Comparison of ENCODE assay signal across 16 mouse cellular contexts in genomic region chr11:94334386-94334968, GRCm38 (mm10). TPM values are rescaled to one million over a fixed set of nuclear protein-coding genes. Genes with fewer than 3 reads are reported as not detected.
DNase-seq lines count a peak whose midpoint lies in the region; TF ChIP-seq lines count a peak whose summit lies in the region.
"Had no signal": no experiment of that assay in that cellular context is flagged by ENCODE, and none has a peak within 500 bp of the region (broad histone marks: within the 10 kb centered on the region; RNA-seq: fewer than 3 reads in every experiment).

No protein-coding gene starts in this region.

- peaks cover 4 to 11% of the 10 kb centered on the region in 2 experiments; a peak in 3 of 4 replicates for H3K4me1 ChIP-seq in MEL (ENCODE audit: control insufficient read depth in 1 of 2, insufficient read depth in 2 of 2, low read length in 2 of 2)

- H3K4me3 ChIP-seq in gastrocnemius, adult 2 months: no peak overlapping the region
- H3K4me3 ChIP-seq in MEL (ENCODE audit: control insufficient read depth in 1 of 2, insufficient read depth in 1 of 2, low read depth in 2 of 2, low read length in 2 of 2): no peak overlapping the region
- H3K4me3 ChIP-seq: forebrain, embryonic 13.5 days; hindbrain, embryonic 10.5 days; midbrain, embryonic 13.5 days had no signal

- intact Hi-C loops in gastrocnemius, adult 2 months (cut with DNase I): loop anchor here (5.0 kb wide), 1 partner anchor 213 kb away; the partner anchor contains the start of gene Rsad1
- intact Hi-C loops in gastrocnemius, postnatal 36 days (cut with DNase I): no loop called here

- peak; percentile 64 to 74; a peak in 3 of 4 replicates for TF ChIP-seq EP300 in MEL (IDR thresholded peaks at IDR 0.05; ENCODE audit: low read depth in 1 of 2, low read length in 2 of 2)

- H3K36me3 ChIP-seq in MEL (ENCODE audit: control insufficient read depth in 1 of 2, insufficient read depth in 2 of 2, low read length in 2 of 2): peaks cover 4 to 14% of the 10 kb centered on the region in 2 experiments

- peak overlapping the region; percentile 35 for H3K27ac ChIP-seq in gastrocnemius, adult 2 months
- H3K27ac ChIP-seq in MEL (ENCODE audit: control insufficient read depth, low read depth, low read length): no peak overlapping the region
- H3K27ac ChIP-seq: forebrain, embryonic 13.5 days; hindbrain, embryonic 10.5 days; midbrain, embryonic 13.5 days had no signal

- no peak for DNase-seq in gastrocnemius, adult 2 months
- no peak for DNase-seq in gastrocnemius, postnatal 36 days
- DNase-seq in MEL (ENCODE audit: low read depth, low spot score): peak; percentile 50
- DNase-seq in liver: peak; percentile 88
- peak; percentile 54 to 75 for DNase-seq in spleen, postnatal 10 days (ENCODE audit: low spot score in 2 of 2)
- no peak for DNase-seq in cerebellum, adult 11-12 months
- no peak for DNase-seq in retina, postnatal 1 day
- no peak for DNase-seq in left cerebral cortex, adult 9 months (ENCODE audit: low spot score in 2 of 2)
- DNase-seq: kidney, adult 18-20 months; lung, postnatal 14 days had no signal

- H3K9ac ChIP-seq in MEL (ENCODE audit: control insufficient read depth, low read depth, low read length, poor library complexity, severe bottlenecking): no peak overlapping the region
- H3K9ac ChIP-seq: forebrain, embryonic 13.5 days; midbrain, embryonic 13.5 days had no signal

- TF ChIP-seq CTCF in gastrocnemius, adult 2 months (IDR thresholded peaks at IDR 0.05): no peak
- no peak for TF ChIP-seq CTCF in MEL (IDR thresholded peaks at IDR 0.05 in 2 of 3, conservative IDR thresholded peaks at IDR 0.05 in 1 of 3; ENCODE audit: control insufficient read depth in 1 of 3, insufficient read depth in 1 of 3, low read depth in 2 of 3, low read length in 3 of 3, poor library complexity in 1 of 3, severe bottlenecking in 1 of 3)

- no peak for TF ChIP-seq POLR2A in MEL (IDR thresholded peaks at IDR 0.05; ENCODE audit: control insufficient read depth in 1 of 2, insufficient read depth in 1 of 2, low read depth in 1 of 2, low read length in 2 of 2, poor library complexity in 1 of 2)

- H3K27me3 ChIP-seq in MEL (ENCODE audit: control insufficient read depth in 1 of 2, insufficient read depth in 2 of 2, low read length in 2 of 2): no peaks in the 10 kb centered on the region
- H3K27me3 ChIP-seq: forebrain, embryonic 13.5 days; midbrain, embryonic 13.5 days had no signal

- TF ChIP-seq RAD21 in MEL (IDR thresholded peaks at IDR 0.05; ENCODE audit: low read depth, low read length): no peak

- peaks cover 4% of the 10 kb centered on the region for H3K79me2 ChIP-seq in MEL (ENCODE audit: control insufficient read depth, insufficient read depth, low read length, poor library complexity)

- H3K9me3 ChIP-seq in MEL (replicated peaks; ENCODE audit: insufficient read depth, low read length): no peaks in the 10 kb centered on the region
- H3K9me3 ChIP-seq: forebrain, embryonic 13.5 days; hindbrain, embryonic 10.5 days; midbrain, embryonic 13.5 days had no signal

TF ChIP-seq in MEL, 35 proteins besides CTCF, POLR2A, EP300 and RAD21:
- TF ChIP-seq NELFE (IDR thresholded peaks at IDR 0.05; ENCODE audit: low read depth, low read length) (no peak), CHD1 (IDR thresholded peaks at IDR 0.05; ENCODE audit: low read depth, low read length) (no peak), GABPA (IDR thresholded peaks at IDR 0.05; ENCODE audit: low read depth, low read length) (no peak), MAFK (IDR thresholded peaks at IDR 0.05; ENCODE audit: borderline replicate concordance, low read depth, low read length) (no peak), USF2 (IDR thresholded peaks at IDR 0.05; ENCODE audit: borderline replicate concordance in 1 of 2, insufficient read depth in 1 of 2, low read depth in 1 of 2, low read length in 2 of 2) (no peak), JUND (IDR thresholded peaks at IDR 0.05; ENCODE audit: low read depth, low read length) (no peak), MEF2A (IDR thresholded peaks at IDR 0.05; ENCODE audit: extremely low read depth, insufficient replicate concordance, low read depth, low read length, poor library complexity, severe bottlenecking) (no peak), MAX (IDR thresholded peaks at IDR 0.05; ENCODE audit: low read length) (no peak), USF1 (IDR thresholded peaks at IDR 0.05; ENCODE audit: low read depth, low read length) (no peak), ZNF384 (IDR thresholded peaks at IDR 0.05; ENCODE audit: low read depth, low read length) (no peak), MYC (IDR thresholded peaks at IDR 0.05; ENCODE audit: low read depth, low read length) (no peak), POLR2AphosphoS2 (IDR thresholded peaks at IDR 0.05; ENCODE audit: low read length) (no peak), TCF12 (IDR thresholded peaks at IDR 0.05; ENCODE audit: low read depth, low read length) (peak; percentile 57), SIN3A (IDR thresholded peaks at IDR 0.05; ENCODE audit: low read length) (no peak), KAT2A (conservative IDR thresholded peaks at IDR 0.05; ENCODE audit: low read depth, low read length) (no peak), CHD2 (IDR thresholded peaks at IDR 0.05; ENCODE audit: low read length) (no peak), TAL1 (IDR thresholded peaks at IDR 0.05; ENCODE audit: low read length) (peak; percentile 44; the same call in 1 of the 2 replicates), NRF1 (IDR thresholded peaks at IDR 0.05; ENCODE audit: insufficient read depth, low read depth, low read length, poor library complexity, severe bottlenecking) (no peak), ELF1 (IDR thresholded peaks at IDR 0.05; ENCODE audit: low read depth, low read length) (no peak), GATA1 (IDR thresholded peaks at IDR 0.05; ENCODE audit: low read depth, low read length) (peak; percentile 60), ETS1 (IDR thresholded peaks at IDR 0.05; ENCODE audit: low read depth, low read length) (0 out of 2 replicates have a peak, but pooled peaks have one; percentile 25), SMC3 (IDR thresholded peaks at IDR 0.05; ENCODE audit: low read depth, low read length) (no peak), BHLHE40 (IDR thresholded peaks at IDR 0.05; ENCODE audit: borderline replicate concordance, low read depth, low read length) (no peak), ZKSCAN1 (IDR thresholded peaks at IDR 0.05; ENCODE audit: low read depth, low read length) (no peak), HCFC1 (IDR thresholded peaks at IDR 0.05; ENCODE audit: low read depth, low read length) (no peak; the same call in 1 of the 2 replicates), MAZ (IDR thresholded peaks at IDR 0.05; ENCODE audit: low read depth, low read length) (no peak), MYB (IDR thresholded peaks at IDR 0.05; ENCODE audit: low read depth, low read length) (no peak), E2F4 (IDR thresholded peaks at IDR 0.05; ENCODE audit: borderline replicate concordance, low read depth, low read length) (no peak), ZMIZ1 (IDR thresholded peaks at IDR 0.05; ENCODE audit: low read depth, low read length) (0 out of 2 replicates have a peak, but pooled peaks have one; percentile 26), UBTF (IDR thresholded peaks at IDR 0.05; ENCODE audit: borderline replicate concordance, insufficient read depth, low read depth, low read length) (no peak), ZC3H11A (IDR thresholded peaks at IDR 0.05; ENCODE audit: low read depth, low read length) (no peak), POLR2AphosphoS5 (IDR thresholded peaks at IDR 0.05; ENCODE audit: borderline replicate concordance, low read depth, low read length) (no peak), TBP (IDR thresholded peaks at IDR 0.05; ENCODE audit: low read depth, low read length) (no peak), MXI1 (IDR thresholded peaks at IDR 0.05; ENCODE audit: low read depth, low read length) (peak; percentile 52; the same call in 1 of the 2 replicates), RCOR1 (IDR thresholded peaks at IDR 0.05; ENCODE audit: low read depth, low read length) (0 out of 2 replicates have a peak, but pooled peaks have one; percentile 36)

RNA-seq across cellular contexts. Expression of gene Ankrd40, which starts 6.7 kb away (rescaled TPM):
- total RNA-seq in gastrocnemius, adult 2 months (2021): 100 to 1,000 TPM; 203 to 264 TPM
- total RNA-seq in gastrocnemius, postnatal 36 days (2021): 100 to 1,000 TPM; 195 to 201 TPM
- total RNA-seq in MEL (2012; rRNA removed): 37.1 and 39.4 TPM in 2 replicates
- 10 to 100 TPM in 1 of 2 experiments, not detected in 1; 60.0 TPM for polyA plus RNA-seq in MEL (2012; ENCODE audit: insufficient read depth in 1 of 2, insufficient read length in 2 of 2, low read depth in 1 of 2, low replicate concordance in 2 of 2, missing spikeins in 1 of 2)

RNA-seq across cellular contexts. Expression of gene Luc7l3, which starts 12.7 kb away (rescaled TPM):
- 10 to 100 TPM; 41.1 to 48.6 TPM for total RNA-seq in gastrocnemius, adult 2 months (2021)
- 10 to 100 TPM; 29.6 to 36.5 TPM for total RNA-seq in gastrocnemius, postnatal 36 days (2021)
- total RNA-seq in MEL (2012; rRNA removed): 47.3 and 52.3 TPM in 2 replicates
- polyA plus RNA-seq in MEL (2012; ENCODE audit: insufficient read depth in 1 of 2, insufficient read length in 2 of 2, low read depth in 1 of 2, low replicate concordance in 2 of 2, missing spikeins in 1 of 2): 10 to 100 TPM; 54.7 to 90.5 TPM

RNA-seq across cellular contexts. Expression of gene Gm21885, which starts 52.8 kb away (rescaled TPM):
- not detected for total RNA-seq in gastrocnemius, adult 2 months (2021)
- not detected for total RNA-seq in gastrocnemius, postnatal 36 days (2021)
- total RNA-seq in MEL (2012; rRNA removed): not detected in 2 replicates
- under 1 TPM in 1 of 2 experiments, not detected in 1; 0.74 TPM for polyA plus RNA-seq in MEL (2012; ENCODE audit: insufficient read depth in 1 of 2, insufficient read length in 2 of 2, low read depth in 1 of 2, low replicate concordance in 2 of 2, missing spikeins in 1 of 2)
- total RNA-seq: gastrocnemius, postnatal 4 days; left cerebral cortex, postnatal 25 days had no signal
- polyA plus RNA-seq: forebrain, embryonic 13.5 days; hindbrain, embryonic 10.5 days; midbrain, embryonic 13.5 days; neural tube, embryonic 11.5 days had no signal

RNA-seq across cellular contexts. Expression of gene Abcc3, which starts 58.3 kb away (rescaled TPM):
- under 1 TPM; 0.46 to 0.53 TPM for total RNA-seq in gastrocnemius, adult 2 months (2021)
- under 1 TPM; 0.47 to 0.48 TPM for total RNA-seq in gastrocnemius, postnatal 36 days (2021)
- total RNA-seq in MEL (2012; rRNA removed): 0.13 and 0.27 TPM in 2 replicates
- polyA plus RNA-seq in MEL (2012; ENCODE audit: insufficient read depth in 1 of 2, insufficient read length in 2 of 2, low read depth in 1 of 2, low replicate concordance in 2 of 2, missing spikeins in 1 of 2): under 1 TPM in 1 of 2 experiments, not detected in 1; 0.29 TPM

Comparison
In these comparisons a context has a peak if more than half of its experiments do, and no peak if none do; other contexts are left out.
1. DNase-seq: peak in MEL (single experiment), liver (single experiment) and spleen, postnatal 10 days (2 of 2); none in gastrocnemius, adult 2 months (single experiment), gastrocnemius, postnatal 36 days (0 of 2), cerebellum, adult 11-12 months (single experiment), retina, postnatal 1 day (single experiment) and left cerebral cortex, adult 9 months (0 of 2).